Mouse (Mus musculus) small intestine, adult 2 months (tissue): ENCODE data around the gene Mitf.

Experiments used
- CTCF ChIP-seq: fragments of 200-500 bp; IDR thresholded peaks from 2 replicates; pipeline ENCODE4 v1.5.1; 2012; ENCODE audit warnings: low read depth, mild to moderate bottlenecking, control low read depth, inconsistent platforms, low read length, moderate library complexity, mixed read lengths; ENCODE audit not compliant: insufficient replicate concordance, insufficient read length; ENCODE audit errors: extremely low read depth
- POLR2A ChIP-seq: fragments of 200-500 bp; IDR thresholded peaks from 2 replicates; pipeline ENCODE4 v1.6.1; 2012; ENCODE audit warnings: low read depth, mild to moderate bottlenecking, control low read depth, inconsistent platforms, low read length, moderate library complexity

- TF ChIP-seq CTCF (no peak), POLR2A (no peak)
These were observed 78.8 kb downstream of the Mitf start for GRCm38 (mm10) chr6:97885606-97886005.
